Mouse (Mus musculus): ENCODE measurements around the gene Tmem59.

- no peak for TF ChIP-seq CTCF (IDR thresholded peaks at IDR 0.05; ENCODE audit: low read depth)
- no peak for TF ChIP-seq EP300 (optimal IDR thresholded peaks at IDR 0.05)
Measured at GRCm38 (mm10) chr4:107221524-107221923, 43.3 kb downstream of the Tmem59 start.
